Mouse (Mus musculus): ENCODE data around the gene Aldh3a2. TPM values are rescaled to one million over a fixed set of nuclear protein-coding genes. Genes with fewer than 3 reads are reported as not detected.
"Not testable (repeated sequence)": the region's sequence is repeated elsewhere in the genome, so short reads cannot be mapped to it uniquely, and the experiment has no call there.

The Aldh3a2 gene
- total RNA-seq (2014; fragmentation: Nextera tagmentation) (10.6 and 15.4 TPM in 2 replicates), total RNA-seq (2017) (10.8 and 30.6 TPM in 2 replicates)

DNA sequence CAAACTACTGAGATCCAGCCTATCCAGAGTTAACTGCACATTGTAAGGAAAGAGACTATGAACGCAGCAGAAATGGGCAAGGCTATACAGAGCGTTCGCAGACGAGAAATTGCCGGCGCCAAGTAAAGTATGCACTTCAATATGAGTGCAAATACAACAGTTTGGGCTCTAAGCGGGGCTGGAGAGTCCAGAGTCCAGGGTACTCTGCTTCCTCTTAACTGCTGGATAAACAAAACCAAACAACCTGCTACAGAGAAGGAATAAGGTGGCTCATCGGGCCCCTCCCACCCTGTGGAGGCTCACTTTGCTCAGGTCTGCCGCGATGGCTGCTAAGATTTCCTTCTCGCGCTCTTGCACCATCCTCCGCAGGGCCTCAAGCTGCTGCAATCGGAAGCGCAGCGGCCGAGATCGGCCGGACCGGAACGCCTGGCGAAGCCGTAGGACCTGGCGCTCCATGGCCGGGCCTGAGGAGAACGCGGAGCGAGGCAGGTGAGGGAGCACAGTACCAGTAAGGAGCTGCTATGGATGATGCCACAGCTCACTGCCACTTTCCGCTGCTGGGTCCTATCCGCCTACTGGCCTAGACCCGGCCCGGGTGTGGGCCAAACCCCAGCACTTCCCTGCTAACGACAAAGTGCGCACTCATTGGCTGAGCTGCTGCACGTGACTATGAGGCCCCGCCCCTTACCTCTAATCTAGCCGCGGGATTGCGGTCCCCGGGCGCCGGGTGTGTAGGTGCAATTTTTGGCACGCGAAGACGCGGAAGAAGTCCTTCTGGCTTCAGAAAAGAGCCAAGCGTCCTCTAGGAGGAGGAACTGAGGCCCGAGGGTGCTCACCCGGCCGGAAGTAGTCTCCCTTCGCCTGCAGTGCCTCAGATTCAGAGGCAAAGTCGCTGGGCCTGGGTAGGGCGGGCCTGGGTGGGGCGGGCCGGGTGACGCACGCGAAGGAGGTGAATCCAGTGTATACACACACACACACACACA is at the start of gene Aldh3a2:
Aldh3a2 (minus strand) TSS at position 914 of the 983 bp plus-strand sequence.
- peak; percentile 99 for ATAC-seq (replicated peaks; ENCODE audit: low FRiP score, low TSS enrichment, poor library complexity, severe bottlenecking)

- ATAC-seq (replicated peaks; ENCODE audit: low FRiP score, low TSS enrichment, poor library complexity, severe bottlenecking): no peak
Measured at GRCm38 (mm10) chr11:61316864-61317263, 49.6 kb upstream of the Aldh3a2 start.

- ATAC-seq (replicated peaks; ENCODE audit: low FRiP score, low TSS enrichment, poor library complexity, severe bottlenecking): no peak
Measured at GRCm38 (mm10) chr11:61310321-61310720, 43.1 kb upstream of the Aldh3a2 start.

- ATAC-seq (replicated peaks; ENCODE audit: low FRiP score, low TSS enrichment, poor library complexity, severe bottlenecking): no peak
Measured at GRCm38 (mm10) chr11:61309831-61310230, 42.6 kb upstream of the Aldh3a2 start.

- ATAC-seq (replicated peaks; ENCODE audit: low FRiP score, low TSS enrichment, poor library complexity, severe bottlenecking): peak; percentile 81
Measured at GRCm38 (mm10) chr11:61307795-61308194, 40.5 kb upstream of the Aldh3a2 start.

- ATAC-seq (replicated peaks; ENCODE audit: low FRiP score, low TSS enrichment, poor library complexity, severe bottlenecking): no peak
Measured at GRCm38 (mm10) chr11:61305377-61305776, 38.1 kb upstream of the Aldh3a2 start.

GRCm38 (mm10) chr11:61304535-61304934 is 37.3 kb upstream of the Aldh3a2 start:
- not testable (repeated sequence) for ATAC-seq (replicated peaks; ENCODE audit: low FRiP score, low TSS enrichment, poor library complexity, severe bottlenecking)

- ATAC-seq (replicated peaks; ENCODE audit: low FRiP score, low TSS enrichment, poor library complexity, severe bottlenecking): no peak
Measured at GRCm38 (mm10) chr11:61300716-61301392, 33.6 kb upstream of the Aldh3a2 start.

DNA sequence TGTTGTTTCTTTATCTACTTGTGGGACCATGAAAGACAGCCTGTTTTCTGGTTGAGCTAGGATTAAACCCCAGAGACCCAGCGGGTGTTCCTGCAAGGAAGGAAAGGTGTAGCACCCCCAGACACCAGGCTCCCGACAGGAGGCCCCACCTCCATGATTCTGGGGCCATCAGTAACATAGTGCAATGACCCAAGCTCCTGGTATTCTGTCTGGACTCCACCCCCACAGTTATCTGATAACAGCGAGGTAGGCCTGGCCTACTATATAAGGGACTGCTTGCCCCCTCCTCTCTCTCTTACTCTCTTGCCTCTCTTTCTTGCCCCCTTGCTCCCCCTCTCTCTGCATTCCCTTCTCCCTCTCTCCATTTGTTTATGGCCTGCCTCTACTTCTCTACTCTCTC is 32.9 kb upstream of the Aldh3a2 start:
- ATAC-seq (replicated peaks; ENCODE audit: low FRiP score, low TSS enrichment, poor library complexity, severe bottlenecking): no peak

DNA sequence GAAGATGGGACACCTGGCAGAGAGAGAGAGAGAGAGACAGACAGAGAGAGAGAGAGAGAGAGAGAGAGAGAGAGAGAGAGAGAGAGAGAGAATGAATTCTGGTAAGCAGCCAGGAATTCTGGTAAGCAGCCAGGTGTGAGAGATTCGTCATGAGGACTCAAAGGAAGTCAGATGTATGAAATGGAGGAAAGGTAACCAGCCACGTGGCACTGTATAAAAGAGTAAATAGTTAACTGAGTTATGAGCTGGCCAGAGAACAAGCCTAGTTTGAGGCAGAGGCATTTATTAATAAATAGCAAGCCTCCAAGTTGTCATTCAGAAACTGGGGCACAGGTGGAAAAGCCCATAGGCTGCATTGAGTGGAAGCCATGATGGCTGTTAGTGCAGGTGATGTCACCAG is 30.6 kb upstream of the Aldh3a2 start:
- ATAC-seq (replicated peaks; ENCODE audit: low FRiP score, low TSS enrichment, poor library complexity, severe bottlenecking): no peak

- no peak for ATAC-seq (replicated peaks; ENCODE audit: low FRiP score, low TSS enrichment, poor library complexity, severe bottlenecking)
Measured at GRCm38 (mm10) chr11:61297326-61297725, 30.1 kb upstream of the Aldh3a2 start.

DNA sequence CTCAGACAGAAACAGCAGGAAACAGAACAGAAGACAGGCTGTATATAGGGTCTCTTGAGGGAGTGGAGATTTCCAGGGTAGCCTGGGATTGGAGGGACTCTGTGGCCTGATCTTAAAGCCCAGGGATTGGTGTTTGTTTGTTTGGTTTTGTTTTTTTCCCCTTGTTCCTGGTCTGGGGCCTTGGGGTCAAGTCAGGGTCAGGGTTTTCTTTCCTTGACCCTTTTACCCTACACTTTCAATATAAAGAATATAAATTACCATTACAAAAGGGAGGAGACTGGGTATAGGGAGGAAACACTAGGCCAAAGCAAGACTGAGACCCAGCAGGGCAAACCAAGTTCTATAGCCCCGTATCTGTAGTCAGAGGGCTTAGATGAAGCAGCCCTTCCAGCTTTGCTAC is 29.3 kb upstream of the Aldh3a2 start:
- ATAC-seq (replicated peaks; ENCODE audit: low FRiP score, low TSS enrichment, poor library complexity, severe bottlenecking): no peak

GRCm38 (mm10) chr11:61295556-61295955 is 28.3 kb upstream of the Aldh3a2 start:
- no peak for ATAC-seq (replicated peaks; ENCODE audit: low FRiP score, low TSS enrichment, poor library complexity, severe bottlenecking)

- ATAC-seq (replicated peaks; ENCODE audit: low FRiP score, low TSS enrichment, poor library complexity, severe bottlenecking): no peak
Measured at GRCm38 (mm10) chr11:61294431-61294830, 27.2 kb upstream of the Aldh3a2 start.

DNA sequence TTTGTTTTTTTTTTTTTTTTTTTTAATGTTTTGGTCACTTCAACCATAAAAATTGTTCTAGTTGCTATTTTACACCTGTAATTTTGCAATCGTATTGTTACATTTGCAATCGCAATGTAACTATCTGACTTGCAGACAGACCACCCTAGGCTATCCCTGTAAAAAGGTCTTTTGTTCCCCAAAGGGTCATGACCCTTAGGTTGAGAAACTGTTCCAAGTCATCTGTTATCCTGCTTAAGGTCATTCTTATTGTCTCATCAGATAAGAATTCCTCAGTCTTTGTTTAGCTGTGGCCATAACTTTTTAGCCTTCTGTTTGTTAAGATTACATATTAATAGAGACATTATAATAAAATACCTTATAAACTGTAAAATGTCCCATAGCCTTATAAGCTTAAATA is 26.0 kb upstream of the Aldh3a2 start:
- ATAC-seq (replicated peaks; ENCODE audit: low FRiP score, low TSS enrichment, poor library complexity, severe bottlenecking): no peak

GRCm38 (mm10) chr11:61284323-61284722 is 17.1 kb upstream of the Aldh3a2 start:
- ATAC-seq (replicated peaks; ENCODE audit: low FRiP score, low TSS enrichment, poor library complexity, severe bottlenecking): no peak

- ATAC-seq (replicated peaks; ENCODE audit: low FRiP score, low TSS enrichment, poor library complexity, severe bottlenecking): no peak
Measured at GRCm38 (mm10) chr11:61283414-61284049, 16.3 kb upstream of the Aldh3a2 start.

DNA sequence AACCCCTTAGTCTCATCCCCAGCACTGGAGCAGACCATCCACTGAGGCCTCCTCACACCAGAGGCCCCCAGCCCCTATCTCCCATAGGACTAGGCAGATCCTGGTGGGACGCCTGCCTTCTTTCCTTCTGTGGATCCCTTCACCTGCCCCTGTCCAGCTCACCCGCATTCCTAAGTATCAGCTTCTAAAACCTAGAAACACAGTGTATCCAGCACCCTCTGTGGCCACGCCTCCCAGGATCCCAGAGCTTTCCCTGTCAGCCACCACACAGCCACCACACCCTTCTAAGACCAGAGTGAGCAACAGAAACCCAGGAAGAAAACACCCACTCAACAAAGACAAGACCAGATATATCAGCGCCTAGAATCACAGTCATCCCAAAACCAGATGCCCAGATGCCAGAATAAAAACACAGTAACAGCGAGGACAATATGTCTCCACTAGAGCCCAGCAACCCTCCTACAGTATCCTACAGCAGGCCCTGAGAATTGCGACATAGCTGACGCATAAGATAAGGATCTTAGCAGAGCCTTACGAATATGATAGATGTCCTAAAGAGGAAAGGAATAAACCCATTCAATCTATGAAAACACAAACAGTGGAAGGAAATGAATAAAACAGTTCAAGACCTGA is 11.3 kb upstream of the Aldh3a2 start:
- ATAC-seq (replicated peaks; ENCODE audit: low FRiP score, low TSS enrichment, poor library complexity, severe bottlenecking): no peak

DNA sequence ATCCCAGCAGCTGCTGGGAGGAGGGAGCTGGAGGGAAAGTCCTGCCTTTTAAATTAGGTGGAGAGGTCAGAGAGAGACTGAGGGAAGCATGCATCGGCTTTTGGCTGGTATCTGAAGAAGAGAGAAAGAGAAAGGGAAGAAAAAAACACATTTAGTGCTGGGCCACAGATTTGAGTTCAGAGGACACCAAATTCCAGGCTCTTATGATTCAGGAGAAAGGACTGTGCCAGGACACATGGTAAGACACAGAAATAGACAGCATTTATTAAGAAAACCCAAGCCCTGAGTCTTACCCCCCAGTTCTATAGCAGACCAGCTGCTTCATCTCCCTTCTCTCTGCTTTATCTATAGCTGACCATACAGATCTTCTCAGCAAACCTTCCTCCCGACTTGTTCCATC is 10.7 kb upstream of the Aldh3a2 start:
- ATAC-seq (replicated peaks; ENCODE audit: low FRiP score, low TSS enrichment, poor library complexity, severe bottlenecking): no peak

- no peak for ATAC-seq (replicated peaks; ENCODE audit: low FRiP score, low TSS enrichment, poor library complexity, severe bottlenecking)
Measured at GRCm38 (mm10) chr11:61276482-61276881, 9.2 kb upstream of the Aldh3a2 start.

All from megakaryocyte-erythroid progenitor cell, adult 5-6 weeks (primary cell).